Mouse (Mus musculus) gastrocnemius, adult 8-10 months (tissue): ENCODE measurements around the gene Alpk3. TPM values are rescaled to one million over a fixed set of nuclear protein-coding genes. Genes with fewer than 3 reads are reported as not detected.

Source experiments
- DNase-seq, 2 experiments: peaks; one replicate each; pipeline ENCODE4 v3.0.0; 2022; ENCODE audit warnings: low spot score in 2 of 2
- total RNA-seq, 4 experiments: library from RNA; stranded (reverse); gene quantifications; 2 replicates each; pipeline ENCODE4 v1.2.4; 2022

The Alpk3 gene
- total RNA-seq, 4 experiments from 2014 or later = 273 to 345 (median 299) TPM

DNA sequence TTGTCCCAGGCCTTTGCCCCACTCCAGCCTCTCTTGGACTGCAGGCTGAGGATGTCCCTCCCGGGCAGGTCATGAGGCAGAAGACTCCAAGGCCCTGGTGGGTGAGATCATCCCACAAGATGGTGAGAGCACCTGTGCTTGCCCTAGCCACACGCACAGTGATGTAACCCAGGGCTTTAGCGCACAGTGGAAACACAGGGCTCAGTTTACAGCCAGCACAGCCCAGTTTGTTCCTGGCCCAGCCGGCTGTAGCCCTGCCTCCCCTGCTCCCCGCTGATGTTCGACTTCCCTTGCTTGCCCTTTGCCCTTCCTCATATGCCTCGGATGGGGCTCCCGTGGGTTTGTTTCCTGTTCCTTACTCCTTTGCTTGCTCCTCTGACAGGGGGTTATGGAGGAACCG, 17.1 kb downstream of the Alpk3 start:
- peak; percentile 61 to 77 for DNase-seq

DNA sequence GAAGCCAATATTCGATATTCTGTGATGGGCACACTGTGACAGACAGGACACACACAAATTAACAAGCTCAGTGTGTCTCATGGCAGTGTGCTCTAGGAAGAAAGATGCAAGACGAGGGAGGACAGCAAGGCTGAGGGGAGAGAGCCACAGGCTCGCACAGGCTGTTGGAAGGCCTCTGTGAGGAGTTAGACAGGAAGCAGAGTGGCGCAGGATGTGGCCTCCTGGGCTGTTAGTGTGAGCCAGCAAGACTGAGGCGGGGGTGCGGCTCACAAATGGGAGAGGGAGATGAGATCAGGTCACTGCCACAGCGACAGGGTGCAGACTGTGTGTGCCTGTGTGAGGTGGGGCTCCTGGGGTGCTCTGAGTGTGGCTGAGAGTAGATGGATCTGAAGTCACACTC, 17.9 kb downstream of the Alpk3 start:
- DNase-seq = no peak

DNA sequence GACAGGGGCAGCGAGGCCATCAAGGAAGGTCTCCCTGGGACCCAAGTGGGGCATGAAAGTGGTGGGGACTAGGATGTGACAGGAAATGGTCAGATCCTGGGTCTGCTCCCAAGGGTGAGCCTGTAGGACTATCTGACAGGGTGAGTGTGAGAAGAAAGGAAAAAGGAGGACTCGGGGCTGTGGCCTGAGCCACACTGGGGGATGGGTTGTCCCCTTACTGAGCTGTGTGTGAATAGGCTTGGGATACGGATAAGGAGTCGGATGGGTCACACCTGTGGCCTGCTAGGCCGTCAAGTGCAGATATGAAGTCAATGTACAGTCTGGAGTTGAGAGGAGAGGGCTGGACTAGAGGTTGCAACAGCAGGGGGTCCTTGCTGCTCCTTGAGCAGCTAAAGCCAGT, 18.3 kb downstream of the Alpk3 start:
- no peak for DNase-seq

DNA sequence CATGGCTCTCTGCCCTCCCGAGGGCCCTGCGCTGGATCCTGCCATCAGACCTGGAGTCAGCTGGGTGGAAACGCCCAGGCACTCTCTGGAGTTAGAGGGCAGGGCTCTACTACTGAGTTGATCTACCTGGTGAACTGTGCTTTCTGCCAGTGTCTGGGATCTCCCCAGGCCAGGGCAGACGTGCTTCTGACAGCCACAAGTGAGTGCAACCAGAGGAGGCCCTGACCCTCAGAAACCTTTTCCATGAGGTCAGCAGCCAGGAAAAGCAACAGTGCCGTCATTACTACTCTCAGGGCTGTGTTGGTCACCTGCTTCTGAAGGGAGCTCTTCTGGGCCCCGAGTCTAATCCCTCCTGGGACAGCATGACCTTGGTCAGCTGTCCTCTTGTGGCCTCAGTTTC, 19.6 kb downstream of the Alpk3 start:
- DNase-seq = peak in 1 of 2 experiments; percentile 45

DNA sequence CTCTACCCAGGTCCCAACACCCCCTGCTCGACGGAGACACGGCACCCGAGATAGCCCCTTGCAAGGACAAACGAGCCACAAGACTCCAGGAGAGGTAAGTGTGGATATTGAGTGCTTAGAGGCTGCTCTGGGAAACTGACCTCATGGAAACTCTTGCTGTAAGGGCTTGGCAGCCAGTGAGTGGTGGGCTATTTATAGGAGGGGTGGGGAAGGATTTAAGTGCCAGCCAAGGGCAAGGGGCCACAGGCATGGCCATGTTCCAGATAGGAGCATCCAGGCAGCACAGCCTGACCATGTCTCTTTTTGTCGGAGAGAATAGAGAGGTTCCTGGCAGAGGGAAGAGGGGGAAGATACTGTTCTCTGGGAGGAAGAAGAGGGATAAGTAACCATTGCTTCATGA, 21.3 kb downstream of the Alpk3 start:
- DNase-seq = no peak

DNA sequence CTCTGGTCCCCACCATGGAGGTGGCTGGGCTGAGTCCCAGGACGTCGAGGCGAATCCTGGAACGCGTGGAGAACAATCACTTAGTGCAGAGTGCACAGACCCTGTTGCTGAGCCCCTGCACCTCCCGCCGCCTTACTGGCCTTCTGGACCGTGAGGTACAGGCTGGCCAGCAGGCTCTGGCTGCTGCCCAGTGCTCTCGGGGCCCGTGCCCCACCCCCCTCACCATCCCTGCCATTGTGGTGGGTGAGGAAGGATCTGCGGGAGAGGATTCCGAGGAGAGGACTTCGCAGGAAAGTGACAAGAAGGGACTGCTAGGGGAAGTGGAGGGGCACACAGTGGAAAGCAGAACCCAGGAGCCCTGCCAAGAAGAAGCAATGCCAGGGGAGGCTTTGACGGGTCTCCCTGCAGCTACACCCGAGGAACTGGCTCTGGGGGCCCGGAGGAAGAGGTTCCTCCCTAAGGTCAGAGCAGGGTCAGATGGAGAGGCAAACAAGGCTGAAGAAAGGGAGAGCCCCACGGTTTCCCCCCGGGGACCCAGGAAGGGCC, 36.1 kb downstream of the Alpk3 start:
- no peak for DNase-seq

DNA sequence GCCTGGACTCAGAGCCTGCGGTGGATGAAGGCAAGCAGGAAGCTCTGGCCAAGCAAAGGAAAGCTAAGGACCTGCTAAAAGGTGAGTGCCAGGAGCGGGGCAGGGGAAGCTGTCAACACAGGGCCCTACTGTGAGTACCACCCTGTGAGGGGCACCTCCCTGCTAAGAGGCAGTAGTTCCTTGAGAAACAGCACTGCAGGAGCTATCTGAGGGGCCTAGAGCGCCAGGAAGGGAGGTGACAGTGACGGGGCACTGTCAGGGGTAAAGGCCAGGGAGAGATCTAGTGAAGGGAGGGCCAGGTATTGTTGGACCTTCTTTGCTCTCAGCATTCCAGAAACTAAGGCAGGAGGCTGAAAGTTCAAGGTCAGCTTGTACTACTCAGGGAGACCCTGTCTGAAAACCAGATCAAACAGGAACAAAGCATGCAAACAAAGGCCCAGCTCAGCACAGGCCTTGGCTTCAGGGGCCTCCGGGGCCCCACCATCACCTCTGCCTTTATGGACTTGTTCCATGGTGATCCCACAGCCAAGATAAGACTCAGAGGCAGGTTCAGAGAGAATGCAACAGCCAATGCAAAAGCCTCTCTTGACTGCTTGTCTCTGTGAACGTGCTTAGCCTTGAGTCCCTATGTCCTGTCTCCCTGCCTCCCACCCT, 36.8 kb downstream of the Alpk3 start:
- no peak for DNase-seq

DNA sequence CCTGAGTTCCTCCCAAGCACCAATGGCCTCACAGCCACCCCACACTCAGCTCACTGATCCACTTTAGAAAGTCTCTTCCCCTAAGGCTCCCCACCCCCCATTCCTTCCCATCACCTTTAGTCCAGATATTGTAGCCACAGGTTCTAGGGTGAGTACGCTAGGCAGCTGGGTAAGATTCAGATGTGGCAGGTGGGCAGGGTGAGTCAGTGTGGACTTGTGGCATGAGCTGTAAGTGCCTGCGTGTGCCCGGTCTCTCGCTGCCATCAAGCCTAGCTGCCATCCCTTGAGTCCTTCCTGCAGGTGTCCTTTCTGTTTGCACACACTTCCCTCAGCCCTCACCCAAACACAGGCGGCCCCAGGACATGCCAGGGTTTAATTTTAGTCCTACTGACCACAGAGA, 42.9 kb downstream of the Alpk3 start:
- DNase-seq = no peak

DNA sequence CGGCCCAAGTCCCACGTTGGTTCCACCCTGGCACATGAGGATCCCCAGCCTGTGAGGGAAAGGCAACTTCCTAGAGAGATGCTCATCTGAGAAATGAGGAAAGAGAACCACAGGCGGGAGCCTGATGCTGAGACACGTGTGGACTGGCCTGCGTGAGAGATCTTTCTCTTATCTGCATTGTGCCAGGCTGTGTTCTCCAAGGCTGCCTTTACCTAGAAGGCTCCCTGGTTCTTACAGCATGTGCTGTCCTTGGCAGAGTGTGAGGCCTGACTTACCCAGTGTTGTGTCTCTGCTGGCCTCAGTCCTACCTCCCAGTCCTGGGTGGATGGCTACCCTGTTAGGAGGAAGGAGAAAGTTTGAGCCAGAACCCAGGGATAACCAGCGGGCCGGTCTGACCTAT, 45.5 kb downstream of the Alpk3 start:
- DNase-seq = no peak

DNA sequence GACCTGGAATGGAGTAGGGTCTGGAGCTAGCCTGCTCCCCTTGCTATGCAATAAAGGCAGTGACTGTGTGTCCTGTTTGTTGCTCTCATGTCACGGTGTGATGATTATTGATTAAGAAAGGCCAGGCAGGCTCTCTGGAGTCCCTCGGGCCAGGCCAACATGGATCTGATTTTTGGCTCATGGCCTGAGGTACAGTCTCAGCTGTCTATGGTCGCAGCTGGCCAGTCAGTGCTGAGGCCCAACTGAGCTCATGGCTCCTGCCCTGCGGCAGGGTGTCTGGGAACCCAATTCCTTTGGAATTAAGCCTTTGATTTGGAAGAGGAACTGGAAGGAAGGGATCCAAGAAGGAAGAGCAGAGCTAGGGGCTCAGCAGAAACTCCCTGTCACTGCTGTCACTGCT, 48.1 kb downstream of the Alpk3 start:
- no peak for DNase-seq

DNA sequence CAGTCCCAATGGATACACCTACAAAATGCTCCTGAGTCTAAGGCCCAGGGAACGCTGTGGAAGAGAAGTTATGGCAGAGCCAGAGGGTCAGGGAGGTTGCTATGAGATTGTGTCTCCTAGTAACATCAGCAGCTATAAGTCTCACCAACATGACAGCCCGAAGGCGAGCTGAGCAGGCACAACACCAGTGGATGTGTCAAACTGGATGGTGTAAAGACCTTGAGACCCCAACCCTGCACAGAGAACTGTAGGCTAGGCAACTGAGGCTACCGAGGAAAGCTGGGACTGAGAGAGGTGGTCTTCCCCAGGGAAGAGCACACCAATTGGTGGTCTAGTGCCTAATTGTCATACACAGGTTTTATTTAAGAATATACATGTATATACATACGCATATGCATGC, 50.8 kb downstream of the Alpk3 start:
- DNase-seq = no peak

DNA sequence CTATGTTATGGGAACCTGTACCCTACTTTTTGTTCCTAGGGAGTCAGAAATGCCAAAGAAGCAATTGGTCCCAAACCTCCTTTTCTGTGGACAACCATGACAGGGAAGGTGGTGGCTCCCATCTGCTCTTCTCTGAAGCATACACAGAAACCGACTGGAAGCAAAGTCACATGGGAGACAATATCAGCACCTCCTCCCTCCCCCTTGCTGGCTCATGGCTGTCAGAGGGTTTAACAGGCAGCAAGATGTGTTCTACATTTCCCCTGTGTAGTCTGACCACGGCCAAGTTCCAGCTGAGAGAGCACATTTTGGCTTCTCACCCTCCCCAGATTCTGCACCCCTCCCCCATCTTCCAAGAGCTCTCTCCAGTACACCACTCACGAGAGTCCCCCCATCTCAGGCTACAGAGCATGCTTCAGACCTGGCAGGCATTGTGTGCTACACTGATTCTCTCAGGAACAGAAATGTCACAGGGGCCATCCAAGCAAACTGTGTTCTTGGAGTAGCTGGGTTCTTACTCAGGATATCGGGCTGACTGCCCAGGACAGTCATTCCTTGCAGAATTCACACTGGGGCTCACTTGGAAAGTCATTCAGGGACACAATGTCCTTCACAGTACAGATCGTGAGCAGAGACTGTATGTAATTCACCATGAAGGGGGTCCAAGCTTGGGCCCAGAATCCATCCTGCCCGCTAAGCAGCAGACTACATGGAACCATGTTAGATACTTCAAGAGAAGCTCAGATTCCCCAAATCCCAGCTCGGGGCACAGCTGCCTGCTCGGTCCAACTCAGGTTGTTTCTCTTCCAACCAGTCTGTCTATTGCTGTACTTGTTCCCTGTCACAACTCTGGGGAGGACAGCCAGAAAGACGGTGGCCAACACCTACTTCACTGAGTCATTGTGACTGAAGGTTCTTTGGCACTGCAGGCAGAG, 52.6 kb downstream of the Alpk3 start:
- DNase-seq = peak; percentile 76 to 85

DNA sequence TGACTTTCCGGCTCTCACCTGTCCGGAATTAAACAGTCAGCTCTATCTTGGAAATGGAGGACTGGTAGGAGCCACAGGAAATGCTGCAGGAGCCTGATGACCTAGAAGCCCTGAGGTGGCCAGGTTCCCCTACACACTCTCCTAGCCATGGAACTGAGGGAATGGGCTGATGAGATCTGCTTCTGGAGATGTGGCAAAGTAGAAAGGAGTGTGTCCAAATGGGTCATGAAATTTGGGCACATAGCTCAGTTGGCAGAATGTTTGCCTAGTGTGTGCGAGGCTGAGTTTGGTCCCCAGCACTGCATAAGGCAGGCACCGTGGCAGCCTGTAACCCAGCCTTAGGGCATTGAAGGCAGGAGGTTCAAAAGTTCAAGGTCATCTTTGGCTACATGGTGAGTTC, 53.4 kb downstream of the Alpk3 start:
- no peak for DNase-seq

DNA sequence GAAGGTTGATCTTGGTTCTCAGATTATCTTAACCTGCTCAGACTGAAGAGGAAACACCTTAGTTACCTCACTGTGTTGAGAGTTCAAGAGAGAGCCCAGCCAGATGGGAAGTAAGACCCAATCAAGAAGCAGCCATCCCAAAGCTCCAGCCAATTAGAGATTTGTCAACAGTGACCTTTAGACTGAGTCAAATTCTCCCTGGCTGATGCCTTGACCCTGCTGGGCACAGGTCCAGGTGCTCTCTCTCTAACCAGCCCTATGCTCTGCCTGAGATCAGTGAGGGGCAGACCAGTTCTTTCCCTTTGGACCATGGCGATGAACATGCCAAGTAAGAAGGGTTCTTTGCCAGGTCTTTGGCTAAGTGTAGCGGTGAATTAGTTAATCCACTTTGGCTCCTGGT, 54.3 kb downstream of the Alpk3 start:
- DNase-seq = no peak

DNA sequence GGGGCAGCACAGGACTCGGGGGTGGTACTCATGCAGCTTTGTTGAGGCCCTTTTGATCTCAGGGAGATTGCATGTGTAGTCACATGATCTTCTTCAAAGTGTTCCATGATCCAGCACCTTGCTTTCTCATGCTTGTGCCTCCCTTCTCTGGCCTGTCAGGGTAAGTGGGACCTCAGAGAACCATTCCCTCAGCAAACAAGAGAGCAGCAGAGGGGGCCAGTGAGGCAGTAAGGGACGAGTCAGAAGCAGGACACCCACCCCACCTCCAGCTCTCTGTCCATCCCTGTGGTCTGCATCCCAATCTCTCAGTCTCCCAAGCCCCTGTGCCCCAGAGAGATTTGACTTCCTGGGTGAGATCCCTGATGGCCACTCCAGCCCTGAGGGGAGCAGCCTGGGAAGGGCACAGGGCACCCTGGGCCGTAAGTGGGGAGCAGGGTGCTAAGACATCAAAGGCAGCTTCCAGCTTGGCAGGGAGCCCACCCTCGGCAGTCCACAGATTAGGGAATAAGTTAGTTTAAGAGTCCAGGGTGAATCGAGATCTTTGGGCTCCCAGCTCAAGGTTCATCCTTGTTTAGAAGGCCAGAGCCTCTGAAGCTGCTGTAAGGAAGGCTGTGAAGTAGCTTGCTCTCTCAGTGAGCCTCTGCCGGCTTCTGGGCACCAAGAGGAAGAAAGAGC, 55.4 kb downstream of the Alpk3 start:
- DNase-seq = no peak

DNA sequence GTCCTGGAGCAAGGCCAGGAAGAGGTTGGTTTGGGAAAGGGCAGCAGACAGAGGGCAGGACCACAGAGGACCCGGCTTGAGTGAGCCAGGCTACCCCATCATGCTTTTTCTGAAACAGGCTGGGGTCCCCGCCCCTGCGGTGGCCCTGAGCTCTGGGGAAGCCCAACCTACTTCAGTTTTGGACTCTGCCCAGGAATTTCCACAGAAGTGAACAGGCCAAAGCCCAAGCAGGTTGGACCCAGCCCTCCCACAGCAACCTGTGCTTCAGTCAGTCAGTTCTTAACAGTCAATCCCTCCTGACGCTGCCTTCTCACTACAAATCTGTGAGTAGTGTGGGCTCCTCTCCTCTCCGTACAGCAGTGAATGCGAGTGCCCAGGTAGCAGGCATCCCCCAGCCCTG, 57.2 kb downstream of the Alpk3 start, which contains the start of gene Slc28a1:
Gene Slc28a1 (plus strand): TSS at position 245 of the 400 bp plus-strand sequence.
- DNase-seq = no peak

DNA sequence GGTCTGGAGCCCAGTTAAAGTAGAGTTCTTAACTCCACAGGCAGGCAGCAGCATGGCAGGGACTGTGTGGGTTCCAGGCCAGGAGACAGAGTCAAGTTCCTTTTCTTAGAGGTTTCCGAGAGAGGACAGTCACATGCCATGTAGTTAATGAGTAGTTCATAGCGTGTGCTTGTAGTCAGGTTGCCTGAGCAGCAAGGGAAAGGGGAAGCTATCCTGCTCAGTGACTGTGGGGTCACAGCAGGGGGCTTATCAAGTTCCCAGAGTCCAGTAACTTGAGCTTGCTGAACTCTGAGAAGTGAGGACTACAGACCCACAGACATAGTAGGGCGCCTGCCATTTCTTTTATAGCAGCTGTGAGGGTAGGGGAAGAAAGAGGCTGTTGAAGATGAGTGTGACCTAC, 63.7 kb downstream of the Alpk3 start:
- no peak for DNase-seq

DNA sequence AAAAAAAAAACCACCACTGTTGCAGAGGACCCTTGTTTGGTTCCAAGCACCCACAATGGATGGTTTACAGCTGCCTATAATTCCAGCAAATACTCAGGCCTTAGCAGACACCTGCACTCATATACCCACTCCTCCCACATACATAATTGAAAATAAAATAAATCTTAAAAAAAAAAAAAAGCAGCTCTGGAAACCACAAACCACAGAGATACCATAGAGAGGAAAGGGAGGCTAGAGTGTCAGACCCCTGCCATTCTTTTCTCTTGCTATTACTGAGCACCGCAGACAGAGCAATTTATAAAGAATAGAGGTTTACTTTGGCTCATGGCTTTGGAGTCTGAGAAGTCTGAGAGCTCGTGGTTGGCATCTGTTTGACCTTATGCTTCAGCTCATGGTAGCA, 65.4 kb downstream of the Alpk3 start:
- no peak for DNase-seq

DNA sequence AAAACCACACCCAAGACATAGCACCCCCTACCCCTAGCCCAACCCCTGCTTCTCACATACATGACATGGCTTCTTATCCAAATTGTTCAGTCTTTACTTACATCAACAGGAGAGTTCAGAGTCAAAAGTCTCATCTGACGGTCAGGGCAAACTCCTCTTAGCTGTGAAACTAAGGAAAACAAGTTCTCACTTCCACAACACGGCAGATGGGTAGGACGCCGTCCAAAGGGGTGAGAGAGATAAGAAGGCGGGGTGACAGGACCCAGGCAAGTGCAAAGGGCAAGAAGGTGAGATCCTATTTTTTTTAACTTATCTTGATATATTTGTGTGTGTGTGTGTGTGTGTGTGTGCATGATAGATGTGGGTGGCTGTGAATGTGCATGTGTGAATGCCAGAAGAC, 66.2 kb downstream of the Alpk3 start:
- DNase-seq = no peak

DNA sequence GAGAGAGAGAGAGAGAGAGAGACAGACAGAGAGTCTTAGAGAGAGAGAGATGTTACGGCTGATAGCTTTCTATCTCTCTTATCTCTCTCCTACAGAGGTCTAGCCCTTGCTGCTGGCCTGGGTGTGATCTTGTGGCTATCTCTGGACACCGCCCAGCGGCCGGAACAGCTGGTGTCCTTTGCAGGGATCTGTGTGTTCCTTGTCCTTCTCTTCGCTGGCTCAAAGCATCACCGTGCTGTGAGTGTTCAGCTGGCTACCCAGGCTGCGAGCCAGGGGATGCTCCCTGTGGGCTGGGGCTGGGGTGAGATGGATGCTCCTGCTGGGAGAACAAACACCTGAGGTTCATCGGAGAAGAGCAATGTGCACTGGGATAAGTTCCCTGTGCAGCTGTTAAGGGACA, 67.4 kb downstream of the Alpk3 start:
- DNase-seq = peak; percentile 66 to 80

DNA sequence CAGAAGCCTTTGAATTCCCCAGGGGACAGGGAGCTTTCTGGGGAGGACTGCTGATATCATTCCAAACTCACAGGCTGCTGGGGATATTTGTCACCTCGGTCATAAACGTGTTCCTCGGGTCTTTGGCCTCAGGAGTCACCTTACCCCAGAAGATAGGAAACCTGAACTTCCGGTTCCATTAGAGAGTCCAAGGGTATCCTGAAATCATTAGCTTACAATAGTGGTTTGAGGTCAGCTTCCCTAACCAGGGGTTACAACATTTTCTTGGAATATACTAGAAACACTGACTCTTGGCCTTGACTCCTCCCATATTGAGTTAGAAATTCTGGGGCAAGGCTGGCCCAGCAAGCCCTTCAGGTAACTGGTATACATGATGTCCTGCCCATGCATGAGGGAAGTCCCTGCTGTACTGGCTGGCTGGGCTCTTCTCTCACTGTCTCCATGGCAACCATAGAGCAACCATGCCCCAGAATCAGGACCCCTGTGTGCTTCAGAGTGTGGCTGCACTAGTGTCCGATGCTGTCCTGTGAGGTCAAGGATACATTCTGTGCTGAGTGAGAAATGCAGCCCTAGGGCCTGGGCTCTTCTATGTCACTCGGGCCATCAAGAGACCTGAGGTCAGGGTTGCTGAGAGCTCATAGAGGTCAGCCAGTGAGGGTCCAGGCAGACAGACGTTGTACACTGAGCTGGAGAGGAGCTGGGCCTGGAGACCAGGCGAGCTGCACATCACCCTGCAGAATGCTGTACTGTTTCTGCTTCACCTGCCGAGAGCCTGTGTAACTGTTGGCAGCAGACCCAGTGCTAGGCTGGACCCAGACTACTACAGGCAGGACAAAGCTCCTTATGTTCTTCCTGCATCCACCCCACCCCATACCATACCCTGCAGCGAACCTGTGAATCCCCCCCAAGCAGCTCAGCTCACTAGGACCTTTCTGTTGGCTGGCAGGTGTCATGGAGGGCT, 68.1 kb downstream of the Alpk3 start:
- no peak for DNase-seq
